Mouse (Mus musculus) neural tube, embryonic 10.5 days (tissue): ENCODE measurements at regions not wholly inside any gene's neighbourhood (a gene's known extent, or its start where the extent isn't known, plus 50 kb on each side); places are given as distances from the start of the nearest gene placed in this dataset.

Experiments
- DNase-seq: peaks from one replicate; pipeline ENCODE4 v3.0.0-alpha.2; 2017; ENCODE audit warnings: low spot score; ENCODE audit errors: extremely low spot score

GRCm38 (mm10) chr3:17661987-17662386, 286.2 kb upstream of the Cypt12 start:
- DNase-seq = no peak

GRCm38 (mm10) chr3:17667016-17667415, 281.2 kb upstream of the Cypt12 start:
- DNase-seq = no peak

- no peak for DNase-seq
Measured at GRCm38 (mm10) chr3:17668839-17669238, 279.4 kb upstream of the Cypt12 start.
